Mouse (Mus musculus) forebrain, embryonic 15.5 days (tissue): ENCODE measurements at regions not wholly inside any gene's neighbourhood (a gene's known extent, or its start where the extent isn't known, plus 50 kb on each side); places are given as distances from the start of the nearest gene placed in this dataset.

Source experiments
- ATAC-seq: fragments of 200-750 bp; cut with Nextera tagmentation; replicated peaks from 2 replicates; pipeline ENCODE4 v1.8.0; 2017; ENCODE audit warnings: mild to moderate bottlenecking, moderate TSS enrichment, moderate library complexity
- H3K27ac ChIP-seq: fragments of 300-500 bp; sonication (generic); replicated peaks from 2 replicates; pipeline ENCODE4 v1.5.1; 2015; ENCODE audit warnings: mild to moderate bottlenecking, inconsistent platforms
- H3K27me3 ChIP-seq: fragments of 300-500 bp; sonication (generic); 2 replicates; pipeline ENCODE4 v1.6.1; 2015; ENCODE audit warnings: inconsistent platforms
- H3K36me3 ChIP-seq: fragments of 300-500 bp; sonication (generic); 2 replicates; pipeline ENCODE4 v1.6.1; 2015; ENCODE audit warnings: mild to moderate bottlenecking, inconsistent platforms
- H3K4me1 ChIP-seq: fragments of 300-500 bp; sonication (generic); 2 replicates; pipeline ENCODE4 v1.6.1; 2015; ENCODE audit warnings: inconsistent platforms
- H3K4me2 ChIP-seq: fragments of 300-500 bp; sonication (generic); replicated peaks from 2 replicates; pipeline ENCODE4 v1.6.1; 2015; ENCODE audit warnings: mild to moderate bottlenecking, inconsistent platforms
- H3K4me3 ChIP-seq: fragments of 300-500 bp; sonication (generic); 2 replicates; pipeline ENCODE4 v1.5.1; 2015; ENCODE audit warnings: mild to moderate bottlenecking, inconsistent platforms
- H3K9ac ChIP-seq: fragments of 300-500 bp; sonication (generic); replicated peaks from 2 replicates; pipeline ENCODE4 v1.6.1; 2015; ENCODE audit warnings: mild to moderate bottlenecking, inconsistent platforms
- H3K9me3 ChIP-seq: fragments of 300-500 bp; sonication (generic); 2 replicates; pipeline ENCODE4 v1.6.1; 2016; ENCODE audit warnings: inconsistent platforms
- WGBS: fragments of 180-500 bp; shearing (Covaris S2); methylation state at CpG from one replicate; pipeline ENCODE4 v1.1.7; 2015; ENCODE audit warnings: mixed read lengths; 5-methylcytosine and 5-hydroxymethylcytosine counted together

- Histone ChIP-seq H3K9ac (no peak overlapping the region), H3K4me2 (no peak overlapping the region), H3K9me3 (no peaks in the 10 kb centered on the region), H3K4me1 (no peaks in the 10 kb centered on the region), H3K36me3 (no peaks in the 10 kb centered on the region), H3K4me3 (no peak overlapping the region), H3K27me3 (no peaks in the 10 kb centered on the region), H3K27ac (no peak overlapping the region)
- WGBS, result 86% methylated on average over 3 of the region's 3 CpGs
- ATAC-seq, result no peak
These were observed 133.4 kb downstream of the Psmg1 start for GRCm38 (mm10) chr16:95857403-95857802.

- H3K4me2 ChIP-seq, result no peak overlapping the region
- no peak for ATAC-seq
- H3K4me3 ChIP-seq, result no peak overlapping the region
- no peaks in the 10 kb centered on the region for H3K9me3 ChIP-seq
- no peak overlapping the region for H3K27ac ChIP-seq
- no peak overlapping the region for H3K9ac ChIP-seq
- H3K4me1 ChIP-seq, result no peaks in the 10 kb centered on the region
- no peaks in the 10 kb centered on the region for H3K36me3 ChIP-seq
- H3K27me3 ChIP-seq, result no peaks in the 10 kb centered on the region
- 68% methylated on average over 2 of the region's 2 CpGs for WGBS
These were observed 135.5 kb downstream of the Psmg1 start for GRCm38 (mm10) chr16:95855230-95855629.

- WGBS, result 83% methylated on average over 5 of the region's 5 CpGs
- no peaks in the 10 kb centered on the region for H3K36me3 ChIP-seq
- no peaks in the 10 kb centered on the region for H3K27me3 ChIP-seq
- peaks cover 6% of the 10 kb centered on the region; the same call in 1 of the 2 replicates for H3K4me1 ChIP-seq
- H3K9ac ChIP-seq, result no peak overlapping the region
- no peak for ATAC-seq
- H3K4me3 ChIP-seq, result no peak overlapping the region
- no peak overlapping the region for H3K4me2 ChIP-seq
- no peak overlapping the region for H3K27ac ChIP-seq
- H3K9me3 ChIP-seq, result no peaks in the 10 kb centered on the region
These were observed 138.9 kb downstream of the Psmg1 start for GRCm38 (mm10) chr16:95851907-95852306.

- 35% methylated on average over 6 of the region's 6 CpGs for WGBS
- peaks cover 12% of the 10 kb centered on the region; the same call in 1 of the 2 replicates for H3K4me1 ChIP-seq
- H3K9me3 ChIP-seq, result no peaks in the 10 kb centered on the region
- H3K4me2 ChIP-seq, result no peak overlapping the region
- no peak overlapping the region for H3K9ac ChIP-seq
- H3K27ac ChIP-seq, result no peak overlapping the region
- ATAC-seq, result no peak
- no peak overlapping the region for H3K4me3 ChIP-seq
- H3K36me3 ChIP-seq, result no peaks in the 10 kb centered on the region
- H3K27me3 ChIP-seq, result no peaks in the 10 kb centered on the region
These were observed 142.1 kb downstream of the Psmg1 start for GRCm38 (mm10) chr16:95848555-95849082.

GRCm38 (mm10) chr16:95847765-95848483 is 142.8 kb downstream of the Psmg1 start:
- WGBS, result 38% methylated on average over 3 of the region's 3 CpGs
- no peak overlapping the region for H3K4me2 ChIP-seq
- no peaks in the 10 kb centered on the region for H3K27me3 ChIP-seq
- H3K9ac ChIP-seq, result no peak overlapping the region
- H3K9me3 ChIP-seq, result no peaks in the 10 kb centered on the region
- H3K4me1 ChIP-seq, result peaks cover 12% of the 10 kb centered on the region; the same call in 1 of the 2 replicates
- ATAC-seq, result no peak
- H3K36me3 ChIP-seq, result no peaks in the 10 kb centered on the region
- H3K27ac ChIP-seq, result no peak overlapping the region
- H3K4me3 ChIP-seq, result no peak overlapping the region

GRCm38 (mm10) chr16:95845323-95845860 is 143.5 kb downstream of the Ets2 start:
- Histone ChIP-seq H3K9ac (no peak overlapping the region), H3K9me3 (no peaks in the 10 kb centered on the region), H3K4me3 (no peak overlapping the region), H3K27ac (no peak overlapping the region), H3K36me3 (no peaks in the 10 kb centered on the region), H3K27me3 (no peaks in the 10 kb centered on the region), H3K4me1 (peaks cover 12% of the 10 kb centered on the region; the same call in 1 of the 2 replicates), H3K4me2 (no peak overlapping the region)
- 20% methylated on average over 10 of the region's 10 CpGs for WGBS
- peak; percentile 73 for ATAC-seq

- Histone ChIP-seq H3K9me3 (no peaks in the 10 kb centered on the region), H3K27me3 (no peaks in the 10 kb centered on the region), H3K4me1 (peaks cover 12% of the 10 kb centered on the region; the same call in 1 of the 2 replicates), H3K9ac (no peak overlapping the region), H3K4me2 (no peak overlapping the region), H3K4me3 (no peak overlapping the region), H3K36me3 (no peaks in the 10 kb centered on the region), H3K27ac (no peak overlapping the region)
- no peak for ATAC-seq
- WGBS, result 64% methylated on average over 4 of the region's 4 CpGs
These were observed 142.8 kb downstream of the Ets2 start for GRCm38 (mm10) chr16:95844691-95845090.

GRCm38 (mm10) chr16:95842766-95843165 is 140.9 kb downstream of the Ets2 start:
- WGBS, result 93% methylated on average over 3 of the region's 3 CpGs
- Histone ChIP-seq H3K9ac (no peak overlapping the region), H3K4me2 (no peak overlapping the region), H3K36me3 (no peaks in the 10 kb centered on the region), H3K4me1 (0 out of 2 replicates have a peak, but pooled peaks cover 6% of the 10 kb centered on the region), H3K9me3 (no peaks in the 10 kb centered on the region), H3K4me3 (no peak overlapping the region), H3K27me3 (no peaks in the 10 kb centered on the region), H3K27ac (no peak overlapping the region)
- no peak for ATAC-seq

GRCm38 (mm10) chr16:95839512-95840253 is 137.8 kb downstream of the Ets2 start:
- Histone ChIP-seq H3K4me3 (no peak overlapping the region), H3K9ac (no peak overlapping the region), H3K4me1 (no peaks in the 10 kb centered on the region), H3K4me2 (no peak overlapping the region), H3K9me3 (no peaks in the 10 kb centered on the region), H3K27ac (no peak overlapping the region), H3K27me3 (no peaks in the 10 kb centered on the region), H3K36me3 (no peaks in the 10 kb centered on the region)
- ATAC-seq, result no peak
- WGBS, result 84% methylated on average over 5 of the region's 5 CpGs

- no peak for ATAC-seq
- no peaks in the 10 kb centered on the region for H3K9me3 ChIP-seq
- 86% methylated on average over 1 of the region's 1 CpGs for WGBS
These were observed 137.1 kb downstream of the Ets2 start for GRCm38 (mm10) chr16:95838886-95839430.

GRCm38 (mm10) chr16:95838478-95838846 is 136.6 kb downstream of the Ets2 start:
- no peaks in the 10 kb centered on the region; the same call in 1 of the 2 replicates for H3K4me1 ChIP-seq
- no peak overlapping the region for H3K4me2 ChIP-seq
- no peak for ATAC-seq
- no peak overlapping the region for H3K4me3 ChIP-seq
- H3K27ac ChIP-seq, result no peak overlapping the region
- no peaks in the 10 kb centered on the region for H3K9me3 ChIP-seq
- H3K27me3 ChIP-seq, result no peaks in the 10 kb centered on the region
- no peak overlapping the region for H3K9ac ChIP-seq
- no peaks in the 10 kb centered on the region for H3K36me3 ChIP-seq
- WGBS, result 95% methylated on average over 3 of the region's 3 CpGs

More at GRCm38 (mm10) chr16:95838886-95839430, 137.1 kb downstream of the Ets2 start:
- no peak overlapping the region for H3K4me3 ChIP-seq
- no peaks in the 10 kb centered on the region; the same call in 1 of the 2 replicates for H3K4me1 ChIP-seq
- no peak overlapping the region for H3K27ac ChIP-seq
- no peak overlapping the region for H3K9ac ChIP-seq
- H3K27me3 ChIP-seq, result no peaks in the 10 kb centered on the region
- no peaks in the 10 kb centered on the region for H3K36me3 ChIP-seq
- no peak overlapping the region for H3K4me2 ChIP-seq
